Mouse (Mus musculus): ENCODE data around the gene Pank3.

The Pank3 gene

DNA sequence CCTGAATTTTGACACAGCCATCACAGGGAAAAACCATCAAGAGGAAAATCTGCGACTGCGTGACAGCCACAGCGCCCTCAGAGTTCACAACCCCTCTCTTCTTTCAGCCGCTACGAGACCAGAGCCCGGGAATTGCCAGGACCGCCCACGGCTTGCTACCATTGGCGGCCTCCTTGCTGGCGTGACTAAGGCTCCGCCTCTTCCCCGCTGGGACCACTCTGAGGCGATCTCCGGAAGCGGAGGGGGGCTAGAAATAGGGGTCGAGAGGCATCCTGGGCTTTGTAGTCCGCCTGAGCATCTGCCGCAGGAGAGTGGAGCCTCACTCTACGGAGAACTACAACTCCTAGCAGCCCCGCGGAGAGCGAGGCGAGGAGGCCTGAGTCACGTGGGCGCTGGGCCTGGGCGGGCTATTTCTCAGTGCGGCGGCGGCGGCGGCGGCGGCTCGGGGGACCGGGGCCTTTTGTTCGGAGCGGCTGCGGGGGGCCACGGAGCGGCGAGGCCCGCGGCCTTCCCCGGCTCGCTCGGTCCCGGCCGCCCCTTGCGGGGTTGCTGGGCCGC is at the start of gene Pank3:
Gene Pank3, plus strand, starts transcription at position 297 of the 558 bp plus-strand sequence.
- DNase-seq (ENCODE audit: low read depth, low spot score): peak; percentile 67

DNA sequence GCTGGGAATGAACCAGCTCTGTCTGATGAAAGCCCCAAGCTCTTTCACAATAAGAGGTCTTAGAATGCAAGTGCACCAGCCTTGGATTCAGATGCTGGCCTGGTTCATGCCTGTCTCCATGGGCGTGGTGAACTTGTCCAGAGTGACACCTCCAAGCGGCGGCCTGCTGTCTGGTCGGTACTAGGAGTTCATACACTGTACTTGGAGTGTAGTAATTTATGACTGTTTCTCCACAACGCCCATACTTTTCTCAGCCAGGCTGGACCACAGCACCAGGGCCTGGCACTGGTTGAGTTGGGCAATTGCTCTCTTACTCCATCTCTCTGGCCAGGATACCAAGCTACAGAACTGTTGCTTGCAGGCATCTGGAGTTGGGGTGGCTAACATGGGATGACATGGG is 45.4 kb upstream of the Pank3 start:
- DNase-seq (ENCODE audit: low read depth, low spot score): no peak

DNA sequence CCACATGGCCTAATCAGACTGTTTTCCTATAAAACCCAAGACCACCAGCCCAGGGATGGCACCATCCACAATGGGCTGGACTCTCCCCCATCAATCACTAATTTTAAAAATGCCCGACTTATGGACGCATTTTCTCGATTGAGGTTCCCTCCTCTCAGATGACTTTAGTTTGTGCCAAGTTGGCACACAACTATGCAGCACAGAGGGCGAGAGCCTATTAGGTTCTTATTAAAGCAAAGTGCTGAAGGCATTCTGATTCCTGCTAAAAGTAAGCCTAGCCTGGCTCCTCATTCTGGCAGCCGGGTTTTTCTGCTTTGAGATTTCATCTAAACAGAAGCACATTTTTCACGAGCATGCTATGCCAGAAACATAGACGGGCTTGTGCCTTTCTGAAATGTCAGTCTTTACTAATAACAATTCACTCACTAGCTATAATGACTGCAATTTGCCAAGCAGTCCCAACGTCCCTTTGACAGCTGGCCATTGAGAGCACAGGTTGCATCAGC is 42.9 kb upstream of the Pank3 start:
- DNase-seq (ENCODE audit: low read depth, low spot score): no peak

DNA sequence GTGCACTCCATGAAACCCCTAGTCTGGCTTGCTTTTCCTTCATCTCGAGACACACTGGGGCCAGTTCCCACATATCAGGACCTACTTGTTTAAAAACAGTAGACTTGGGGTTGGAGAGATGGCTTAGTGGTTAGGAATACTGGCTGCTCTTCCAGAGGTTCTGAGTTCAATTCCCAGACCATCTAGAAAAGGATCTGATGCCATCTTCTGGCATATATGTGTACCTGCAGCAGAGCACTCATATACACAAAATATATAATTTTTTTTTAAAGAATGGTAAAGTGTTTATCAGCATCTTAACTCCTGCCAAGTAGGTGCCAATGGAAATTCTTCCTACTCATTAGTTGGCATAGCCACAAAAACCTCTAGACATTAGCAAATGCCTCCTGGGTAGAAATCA is 41.1 kb upstream of the Pank3 start:
- DNase-seq (ENCODE audit: low read depth, low spot score): no peak

DNA sequence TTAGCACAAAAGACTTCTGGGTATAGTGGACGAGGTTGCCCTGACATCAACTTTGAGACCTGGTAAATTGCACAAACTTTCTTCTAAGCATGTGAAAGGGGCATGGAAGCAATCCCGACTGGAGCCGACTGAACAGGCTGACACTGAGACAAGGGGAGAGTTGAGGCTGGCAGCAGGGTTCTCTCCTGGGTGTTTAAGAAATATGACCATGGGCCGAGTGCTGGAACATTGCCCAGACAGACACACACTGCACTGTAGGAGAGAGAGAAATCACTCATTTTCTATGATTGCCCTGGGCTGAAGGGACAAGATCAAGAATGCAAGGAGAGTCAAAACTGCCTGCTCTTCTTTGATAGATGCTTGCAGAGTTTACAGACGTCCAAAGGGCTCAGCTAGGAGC is 40.1 kb upstream of the Pank3 start:
- no peak for DNase-seq (ENCODE audit: low read depth, low spot score)

DNA sequence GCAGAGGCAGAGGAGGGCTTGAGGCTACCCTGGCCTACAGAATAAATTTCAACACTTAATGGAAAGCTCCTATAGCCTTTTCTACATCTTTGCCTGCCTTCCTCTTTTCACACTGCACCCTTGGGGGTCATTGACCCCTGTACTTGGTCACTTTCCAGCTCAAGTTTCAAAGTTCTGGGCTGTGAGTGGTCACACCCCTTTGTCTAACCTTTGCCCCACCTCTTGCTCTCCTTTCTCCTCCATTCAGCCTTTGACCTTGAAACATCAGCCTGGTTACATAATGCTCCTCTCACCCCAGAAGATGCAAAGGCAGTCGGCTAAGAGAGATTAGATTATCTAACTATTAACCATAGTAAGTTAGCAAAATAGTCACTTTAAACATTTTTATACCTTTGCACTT is 36.9 kb upstream of the Pank3 start:
- DNase-seq (ENCODE audit: low read depth, low spot score): no peak

DNA sequence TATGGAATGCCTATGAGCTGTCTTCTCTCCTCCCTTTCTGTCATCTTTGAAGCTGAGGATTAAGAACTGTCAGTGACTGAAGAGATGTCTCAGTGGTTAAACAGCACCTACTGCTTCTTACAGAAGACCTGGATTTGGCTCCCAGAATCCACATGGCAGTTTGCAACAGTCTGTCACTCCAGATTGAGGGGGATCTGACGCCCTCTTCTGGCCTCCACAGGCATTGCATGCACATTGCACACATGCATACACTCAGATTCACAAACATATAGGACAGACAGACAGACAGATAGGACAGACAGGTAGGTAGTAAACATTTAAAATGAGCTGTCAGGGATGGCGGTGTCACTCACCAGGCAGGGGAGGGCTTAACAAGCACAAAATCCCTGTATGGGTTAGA is 32.5 kb upstream of the Pank3 start:
- DNase-seq (ENCODE audit: low read depth, low spot score): no peak

DNA sequence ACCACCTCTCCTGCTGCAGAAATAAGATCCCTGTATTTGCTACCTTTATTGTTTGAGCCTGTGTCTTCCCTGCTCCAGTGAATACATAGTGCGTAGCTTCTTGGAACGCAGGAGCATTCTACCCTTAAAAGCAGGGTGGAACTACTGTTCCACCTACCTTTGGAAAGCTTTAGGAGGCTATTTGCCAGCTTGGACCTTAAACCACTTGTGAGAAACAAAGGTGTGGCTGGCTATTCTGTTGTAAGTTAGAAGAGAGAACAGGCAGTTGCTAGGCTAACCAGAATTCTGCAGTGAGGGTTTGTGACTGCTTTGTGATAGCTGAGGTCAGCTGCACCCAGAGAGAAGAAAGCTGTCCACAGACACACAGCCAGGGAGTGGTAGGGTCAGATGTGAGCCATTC is 32.0 kb upstream of the Pank3 start:
- DNase-seq (ENCODE audit: low read depth, low spot score): no peak

DNA sequence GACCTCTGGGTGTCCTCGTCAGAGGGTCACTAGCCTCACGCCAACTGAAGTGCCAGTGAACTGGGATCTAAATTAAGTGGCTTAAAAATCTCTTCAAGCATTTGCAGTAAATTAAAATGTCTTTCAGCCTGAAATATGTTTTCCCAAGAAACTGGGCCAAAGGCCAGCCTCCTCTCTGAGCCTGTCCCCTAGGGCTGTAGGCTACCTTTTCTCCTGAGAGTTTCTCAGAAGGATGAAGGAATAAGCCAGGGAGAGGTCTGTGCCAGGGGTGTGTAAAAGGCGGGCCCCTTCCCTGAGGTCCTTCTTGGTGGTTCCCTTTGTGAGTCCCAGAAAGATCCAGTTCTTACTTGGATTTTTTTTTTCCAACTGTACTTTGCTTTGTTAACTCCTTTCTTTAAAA is 31.2 kb upstream of the Pank3 start:
- no peak for DNase-seq (ENCODE audit: low read depth, low spot score)

DNA sequence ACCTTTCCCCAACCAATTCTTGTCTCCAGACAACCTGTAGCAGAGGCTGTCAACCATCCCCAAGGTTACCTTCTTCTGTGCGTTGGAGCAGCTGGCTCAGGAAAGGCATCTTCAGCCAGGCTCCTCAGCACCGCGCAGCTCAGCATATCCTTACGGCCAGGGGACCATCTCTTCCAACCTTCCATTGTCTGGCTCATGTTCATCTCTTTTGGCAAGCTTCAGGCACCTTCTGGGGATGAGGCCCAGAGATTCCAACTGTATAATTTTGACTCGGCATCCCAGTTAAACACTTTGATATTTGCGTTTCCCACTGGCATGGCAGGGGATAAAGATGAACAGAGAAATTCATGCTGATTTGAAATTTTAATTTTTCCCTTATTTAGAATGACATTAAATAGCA is 25.7 kb upstream of the Pank3 start:
- no peak for DNase-seq (ENCODE audit: low read depth, low spot score)

DNA sequence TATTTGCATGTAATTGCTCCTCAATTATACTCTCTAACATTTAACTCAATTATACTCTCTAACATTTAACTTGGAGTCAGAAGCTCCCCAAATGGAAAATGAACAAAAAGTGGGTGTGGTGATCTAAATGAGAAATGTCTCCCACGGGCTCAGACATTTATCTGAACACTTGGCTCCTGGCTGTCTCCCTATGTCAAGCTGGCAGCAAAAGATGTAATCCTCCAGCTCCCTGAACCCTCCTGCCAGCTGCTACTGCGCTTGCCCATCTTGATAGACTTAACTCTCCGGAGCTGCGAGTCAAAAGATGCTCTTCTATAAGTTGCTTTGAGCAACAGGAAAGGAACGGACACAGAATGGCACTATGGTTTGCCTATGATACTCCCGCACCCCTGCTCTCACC is 24.7 kb upstream of the Pank3 start:
- no peak for DNase-seq (ENCODE audit: low read depth, low spot score)

DNA sequence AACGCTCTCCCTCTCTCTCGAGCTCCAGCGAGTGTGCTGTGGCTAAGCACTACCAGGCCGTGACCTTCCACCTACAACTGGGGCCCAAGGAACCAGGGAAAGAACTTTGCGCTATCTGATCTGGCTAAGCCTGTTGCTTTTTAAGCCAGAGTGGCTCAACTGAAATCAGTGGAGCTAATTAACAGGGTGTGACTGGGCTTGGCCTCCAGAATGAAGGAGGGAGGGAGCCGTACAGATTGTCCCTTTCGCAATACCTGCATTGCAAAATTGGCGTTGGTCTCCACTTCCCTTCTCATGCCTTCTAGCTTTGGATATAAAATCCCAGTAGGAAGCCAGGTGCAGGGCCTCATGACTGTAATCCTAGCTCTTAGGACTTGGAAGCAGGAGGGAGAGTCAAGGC is 18.7 kb upstream of the Pank3 start:
- DNase-seq (ENCODE audit: low read depth, low spot score): no peak

DNA sequence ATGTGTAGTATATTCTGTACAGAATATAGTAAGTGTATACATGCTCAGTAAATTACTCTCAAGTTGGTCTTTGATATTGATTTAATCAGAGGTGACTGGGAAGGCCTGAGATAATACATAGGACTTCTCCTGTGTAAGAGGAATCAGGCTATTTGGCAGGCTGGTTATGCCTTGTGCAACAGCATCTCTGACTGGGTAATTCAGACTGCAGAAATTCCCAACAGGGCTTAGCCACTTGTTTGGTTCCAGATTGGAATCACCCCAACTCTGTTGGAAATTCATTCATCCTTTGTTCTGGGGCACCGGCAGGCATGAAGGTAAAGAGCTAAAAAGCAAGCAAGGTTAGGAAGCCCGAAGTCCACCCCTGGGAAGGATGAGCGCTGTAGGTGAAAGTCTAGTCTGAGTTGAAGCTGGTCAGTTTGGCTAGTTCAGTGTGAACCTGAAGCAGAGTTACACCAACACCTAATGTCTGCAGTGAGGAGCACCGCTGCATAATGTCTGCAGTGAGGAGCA is 14.3 kb upstream of the Pank3 start:
- no peak for DNase-seq (ENCODE audit: low read depth, low spot score)

DNA sequence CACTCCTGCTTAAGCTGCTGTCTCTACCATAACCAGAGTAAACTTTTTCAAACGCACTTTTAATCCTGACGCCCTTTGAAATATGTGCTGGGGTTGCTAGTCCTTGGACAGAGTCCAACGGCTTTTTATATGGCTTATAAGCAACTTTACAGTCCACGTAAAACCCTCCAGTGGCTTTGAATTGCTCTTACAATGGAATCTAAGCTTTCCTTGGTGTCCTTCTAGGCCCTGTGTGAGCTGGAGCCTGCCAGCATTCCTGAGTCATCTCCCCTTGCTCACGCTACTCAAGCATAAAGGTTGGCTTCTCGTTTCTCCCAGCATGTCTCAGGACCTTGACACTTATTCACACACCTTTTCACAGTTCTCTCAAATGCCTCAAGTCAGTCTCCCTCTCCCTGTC is 13.7 kb upstream of the Pank3 start:
- DNase-seq (ENCODE audit: low read depth, low spot score): no peak

DNA sequence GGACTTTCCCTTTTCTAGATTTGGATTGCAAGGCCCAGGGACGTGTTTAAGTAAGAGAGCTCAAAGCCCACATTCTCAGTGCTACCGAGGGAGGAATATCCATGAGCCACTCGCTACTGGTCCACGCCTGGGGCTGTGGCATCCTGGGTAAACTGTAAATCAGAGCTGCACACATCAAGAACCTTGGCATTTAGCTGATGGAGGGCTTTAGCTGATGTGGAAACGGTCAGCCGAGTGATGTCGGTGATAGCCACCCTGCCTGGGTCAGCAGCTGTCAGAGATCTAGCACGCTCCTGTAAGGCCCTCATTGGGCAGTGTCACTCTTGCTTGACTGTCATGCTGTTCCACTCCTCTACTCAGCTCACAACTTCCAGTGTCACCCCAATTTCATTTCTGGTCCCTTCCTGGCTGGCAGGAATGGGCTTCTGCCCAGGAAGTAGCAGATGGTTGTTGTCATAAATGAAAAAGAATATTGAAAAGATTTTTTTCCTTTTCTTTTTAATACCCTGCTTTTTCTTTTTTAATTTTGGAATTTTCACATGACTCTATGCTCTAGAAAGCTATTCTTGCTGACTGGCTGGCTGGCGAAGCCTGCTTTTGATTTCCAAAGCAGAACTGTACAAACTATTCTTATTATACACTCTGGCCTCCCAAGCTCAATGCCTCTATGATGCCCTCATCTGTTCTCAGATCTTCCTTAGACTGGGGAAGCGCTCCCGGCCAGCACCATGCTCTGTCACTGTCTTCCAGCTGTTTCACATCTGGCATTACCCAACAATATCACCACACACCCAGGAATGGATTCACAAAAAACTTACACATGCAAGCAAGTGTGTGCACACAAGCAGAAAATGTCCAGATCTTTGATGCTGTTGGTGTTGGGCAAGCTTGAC is 12.6 kb upstream of the Pank3 start:
- DNase-seq (ENCODE audit: low read depth, low spot score): no peak

DNA sequence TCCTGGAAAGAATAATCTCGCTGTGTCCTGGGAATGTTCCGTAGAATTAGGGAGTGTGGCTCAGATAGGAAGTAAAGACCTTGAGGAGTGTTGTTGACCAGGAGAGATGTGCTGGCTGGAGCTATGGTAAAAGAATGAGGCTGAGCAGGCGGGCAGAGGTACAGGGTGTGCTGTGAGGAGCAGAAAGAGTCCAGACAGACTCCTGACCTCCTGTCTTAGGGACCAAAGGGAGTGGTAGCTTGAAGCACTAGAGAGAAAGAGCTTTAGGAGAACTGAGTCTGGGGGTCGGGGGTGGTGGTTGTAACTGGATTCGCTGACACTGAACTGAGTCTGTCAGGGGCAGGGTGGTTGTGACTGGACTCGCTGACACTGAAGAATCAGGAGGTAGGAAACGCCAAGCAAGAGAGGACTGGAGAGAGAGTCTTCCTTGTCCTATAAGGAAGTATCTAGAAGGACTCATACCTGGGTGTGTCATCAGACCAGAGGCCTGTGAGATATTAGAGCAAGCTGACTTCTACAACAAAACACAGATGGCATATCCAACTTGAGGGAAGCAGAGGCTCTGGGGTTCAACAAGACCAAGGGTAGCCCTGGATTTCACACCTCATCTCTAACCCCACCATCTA is 9.2 kb upstream of the Pank3 start:
- DNase-seq (ENCODE audit: low read depth, low spot score): no peak

DNA sequence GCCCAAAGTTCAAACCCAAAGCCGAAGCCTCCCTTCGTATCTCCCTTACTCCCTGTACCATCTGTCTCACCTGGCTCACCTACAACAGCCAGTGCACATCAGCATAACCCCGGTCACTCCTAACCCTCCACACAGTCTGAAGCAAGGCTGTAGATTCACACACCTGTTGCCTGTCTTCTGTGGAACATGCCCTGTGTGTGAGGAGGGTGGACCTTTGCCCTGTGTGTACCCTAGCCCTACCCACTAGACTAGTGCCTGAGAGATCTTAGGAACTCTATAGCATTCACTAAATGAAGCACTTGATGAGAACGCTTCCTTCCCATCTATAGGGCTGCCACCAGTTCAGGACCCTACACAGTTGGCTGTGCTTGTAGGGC is 8.7 kb upstream of the Pank3 start:
- no peak for DNase-seq (ENCODE audit: low read depth, low spot score)

DNA sequence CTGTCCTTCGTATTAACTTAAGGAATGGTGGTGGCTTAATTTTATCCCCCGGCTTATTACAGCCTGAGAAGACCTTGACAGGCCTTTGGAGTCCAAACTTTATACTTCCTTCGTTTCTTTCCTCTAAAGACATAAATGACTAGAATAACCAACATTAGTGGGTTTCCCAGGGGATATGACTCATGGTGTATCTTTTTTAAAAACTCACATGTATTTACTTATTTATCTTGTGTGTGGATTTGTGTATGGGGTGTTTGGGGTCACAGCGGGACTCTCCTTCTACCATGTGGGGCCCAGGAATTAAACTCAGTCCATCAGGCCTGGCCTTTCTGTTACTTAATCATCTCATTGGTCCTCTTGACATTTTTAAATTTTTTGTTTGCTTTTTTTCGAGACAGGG is 2.4 kb upstream of the Pank3 start:
- no peak for DNase-seq (ENCODE audit: low read depth, low spot score)

DNA sequence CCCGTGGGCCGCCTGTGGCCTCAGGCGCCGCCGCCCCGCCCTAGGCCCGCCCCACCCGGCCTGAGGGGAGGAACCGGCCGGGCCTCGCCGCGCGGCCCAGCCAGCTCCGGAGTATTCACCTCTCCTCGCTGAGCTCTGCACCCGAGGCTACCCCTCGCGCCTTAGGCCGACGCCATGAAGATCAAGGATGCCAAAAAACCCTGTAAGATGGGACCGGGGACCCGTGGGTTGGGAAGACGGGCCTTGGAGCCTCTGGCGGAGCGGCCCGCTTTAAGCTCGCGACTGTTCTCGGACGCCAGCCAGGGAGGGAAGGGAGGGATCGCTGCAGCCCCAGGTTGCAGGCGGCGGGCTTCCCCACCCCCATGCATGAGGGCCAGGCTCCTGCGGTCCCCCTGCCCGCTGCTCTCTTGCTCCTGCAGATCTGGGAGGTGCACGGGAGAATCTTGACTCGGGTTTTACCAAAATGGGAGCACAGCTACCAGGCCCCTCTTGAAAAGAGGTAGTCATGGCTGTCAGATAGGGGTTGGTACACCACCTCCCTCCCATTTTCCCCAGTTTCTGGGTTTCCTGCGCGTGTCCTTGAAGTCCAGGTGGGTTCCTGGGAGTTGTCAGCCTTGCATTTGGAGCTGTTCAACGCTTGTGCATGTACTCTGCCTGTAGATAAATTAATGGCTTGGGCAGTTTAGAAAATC is 608 bp downstream of the Pank3 start:
- DNase-seq (ENCODE audit: low read depth, low spot score): peak; percentile 64

DNA sequence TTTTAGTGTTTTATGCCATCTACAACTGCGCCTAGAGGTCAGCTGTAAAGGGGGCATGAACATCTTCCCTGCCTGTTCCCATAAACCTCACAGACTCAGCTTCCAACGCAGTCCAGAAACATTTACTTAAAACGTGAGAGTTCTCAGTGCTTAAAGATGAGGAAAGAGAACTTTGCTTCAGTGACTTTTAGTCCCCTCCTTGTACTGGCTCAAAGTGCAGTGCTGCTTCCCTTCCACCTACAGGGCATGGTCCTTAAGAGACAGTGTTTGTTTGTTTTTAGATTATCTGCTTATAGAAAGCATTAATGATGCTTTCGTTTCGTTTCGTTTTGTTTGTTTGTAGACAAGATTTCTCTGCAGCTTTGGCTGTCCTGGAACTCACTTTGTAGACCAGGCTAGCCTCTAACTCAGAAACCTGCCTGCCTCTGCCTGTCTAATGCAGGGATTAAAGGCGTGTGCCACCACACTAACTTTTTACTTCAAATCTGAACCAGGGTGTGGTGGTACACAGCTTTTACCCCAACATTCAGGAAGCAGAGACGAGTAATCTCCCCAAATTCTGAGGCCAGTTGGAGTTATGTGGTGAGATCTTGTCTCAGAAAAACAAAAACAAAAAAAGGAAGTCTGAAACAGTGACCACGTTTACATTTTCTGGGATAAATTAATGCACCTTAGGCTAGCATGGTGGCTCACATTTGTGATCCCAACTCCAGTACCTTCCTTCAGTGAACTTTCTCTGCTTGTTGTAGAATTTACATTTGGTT is 1.6 kb downstream of the Pank3 start:
- no peak for DNase-seq (ENCODE audit: low read depth, low spot score)

DNA sequence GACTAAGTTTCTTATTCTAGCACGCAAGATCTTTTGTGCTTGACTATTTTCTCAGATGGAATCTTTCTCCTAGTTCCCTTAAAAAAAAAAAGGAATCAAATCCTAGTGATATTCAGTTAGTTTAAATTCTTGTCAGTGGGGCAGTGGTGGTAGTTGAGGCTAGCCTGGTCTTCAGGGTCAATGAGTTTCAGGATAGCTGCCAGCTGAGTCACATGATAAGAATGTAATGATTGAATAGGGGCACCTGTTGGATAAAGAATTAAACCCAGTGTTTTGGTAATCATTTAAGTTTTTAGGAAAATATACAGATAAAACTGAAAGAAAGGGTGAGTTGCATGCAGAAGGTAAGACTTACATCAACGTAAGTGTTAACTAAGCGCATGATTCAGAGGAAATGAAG is 6.3 kb downstream of the Pank3 start:
- no peak for DNase-seq (ENCODE audit: low read depth, low spot score)

All from c-Kit-negative CD71-positive TER-119-positive erythroid progenitor cells, embryonic 14.5 days (primary cell).